Mouse (Mus musculus) megakaryocyte, embryonic 14.5 days (primary cell): ENCODE measurements at regions not wholly inside any gene's neighbourhood (a gene's known extent, or its start where the extent isn't known, plus 50 kb on each side); places are given as distances from the start of the nearest gene placed in this dataset.

Experiments used
- H3K27me3 ChIP-seq: replicated peaks from 2 replicates; pipeline ENCODE3; 2012; ENCODE audit warnings: inconsistent platforms
- H3K36me3 ChIP-seq: replicated peaks from 2 replicates; pipeline ENCODE3; 2012; ENCODE audit warnings: low read length, inconsistent platforms, mixed read lengths
- H3K4me1 ChIP-seq: 2 replicates; pipeline ENCODE4 v1.6.1; 2012; ENCODE audit warnings: inconsistent platforms
- H3K4me3 ChIP-seq: replicated peaks from 2 replicates; pipeline ENCODE3; 2012; ENCODE audit warnings: moderate library complexity, mild to moderate bottlenecking, inconsistent platforms
- H3K9me3 ChIP-seq: 2 replicates; pipeline ENCODE4 v1.6.1; 2012; ENCODE audit warnings: inconsistent platforms
- FLI1 ChIP-seq: IDR thresholded peaks from 2 replicates; pipeline ENCODE4 v1.6.1; 2012; ENCODE audit warnings: low read length, inconsistent platforms, mixed read lengths
- GATA1 ChIP-seq: IDR thresholded peaks from 3 replicates; pipeline ENCODE4 v1.6.1; 2012; ENCODE audit warnings: mixed read lengths, low read length, inconsistent platforms, borderline replicate concordance

DNA sequence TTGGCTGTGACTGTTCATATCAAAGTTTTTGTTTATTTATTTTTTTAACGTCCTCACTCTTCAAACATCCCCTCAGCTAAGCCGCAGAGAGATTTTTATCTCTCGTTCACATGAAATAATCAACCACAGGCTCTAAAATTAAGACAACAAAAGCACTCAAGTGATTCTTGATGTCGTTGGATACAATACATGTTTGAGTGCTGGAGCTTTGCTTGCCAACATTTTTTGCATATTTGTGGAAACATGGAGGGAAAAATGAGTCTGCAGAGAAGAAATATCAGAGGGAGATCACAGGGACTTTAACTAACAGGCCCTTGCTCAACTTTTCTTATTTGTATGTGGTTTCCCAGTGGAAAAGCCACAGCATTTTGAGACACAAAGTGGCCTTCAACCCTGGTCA lies 338.0 kb upstream of the Mgmt start:
- TF ChIP-seq FLI1 (no peak), GATA1 (no peak)
- no peaks in the 10 kb centered on the region for H3K36me3 ChIP-seq
- no peaks in the 10 kb centered on the region for H3K27me3 ChIP-seq
- H3K9me3 ChIP-seq = no peaks in the 10 kb centered on the region
- no peaks in the 10 kb centered on the region for H3K4me1 ChIP-seq
- no peak overlapping the region for H3K4me3 ChIP-seq

DNA sequence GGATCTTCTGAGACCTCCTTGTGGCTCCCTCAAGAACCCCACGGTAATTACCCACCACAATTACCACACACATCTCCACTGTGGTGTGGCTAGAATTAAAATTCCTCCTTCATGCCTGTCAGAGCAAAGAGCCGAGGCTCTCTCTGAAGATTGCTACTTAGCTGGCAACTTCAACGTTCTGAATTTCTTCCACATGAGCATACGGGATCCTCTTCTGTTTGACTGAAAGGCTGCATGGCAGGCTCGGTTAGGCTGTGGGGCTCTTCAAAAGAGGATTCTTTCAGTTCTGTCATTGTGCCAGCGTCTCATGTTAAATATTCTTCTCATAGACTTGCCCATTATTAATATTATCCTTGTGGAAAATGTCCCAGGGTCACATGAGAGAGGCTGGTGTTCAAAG lies 334.9 kb upstream of the Mgmt start:
- TF ChIP-seq FLI1 (no peak), GATA1 (no peak)
- H3K4me1 ChIP-seq = no peaks in the 10 kb centered on the region
- no peaks in the 10 kb centered on the region for H3K27me3 ChIP-seq

DNA sequence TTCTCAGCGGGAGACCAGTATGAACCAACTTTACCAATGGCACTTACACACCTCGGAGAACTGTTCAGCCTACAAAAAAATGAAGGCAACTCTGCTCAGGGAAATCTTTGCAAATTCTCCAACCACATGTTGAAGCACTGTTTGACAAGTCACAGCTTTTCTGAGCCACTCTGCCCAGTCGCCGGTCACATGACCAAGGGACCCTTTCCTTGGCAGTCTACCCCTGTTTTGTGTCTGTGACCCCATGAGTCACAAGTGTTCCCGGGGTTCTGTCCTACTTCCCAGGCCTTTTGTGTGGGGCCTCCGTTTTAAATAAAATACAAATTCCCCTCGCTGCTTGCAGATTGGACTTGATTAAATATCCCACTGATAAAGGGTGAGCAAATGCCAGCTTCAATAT lies 323.5 kb upstream of the Mgmt start:
- TF ChIP-seq FLI1 = no peak
- TF ChIP-seq GATA1 = no peak
- Histone ChIP-seq H3K27me3 (no peaks in the 10 kb centered on the region), H3K4me3 (no peak overlapping the region), H3K9me3 (peaks cover 20% of the 10 kb centered on the region; the same call in 1 of the 2 replicates), H3K4me1 (no peaks in the 10 kb centered on the region), H3K36me3 (no peaks in the 10 kb centered on the region)

More for the DNA sequence above, 334.9 kb upstream of the Mgmt start:
- H3K4me3 ChIP-seq = no peak overlapping the region
- no peaks in the 10 kb centered on the region for H3K36me3 ChIP-seq
- peaks cover 15% of the 10 kb centered on the region for H3K9me3 ChIP-seq

DNA sequence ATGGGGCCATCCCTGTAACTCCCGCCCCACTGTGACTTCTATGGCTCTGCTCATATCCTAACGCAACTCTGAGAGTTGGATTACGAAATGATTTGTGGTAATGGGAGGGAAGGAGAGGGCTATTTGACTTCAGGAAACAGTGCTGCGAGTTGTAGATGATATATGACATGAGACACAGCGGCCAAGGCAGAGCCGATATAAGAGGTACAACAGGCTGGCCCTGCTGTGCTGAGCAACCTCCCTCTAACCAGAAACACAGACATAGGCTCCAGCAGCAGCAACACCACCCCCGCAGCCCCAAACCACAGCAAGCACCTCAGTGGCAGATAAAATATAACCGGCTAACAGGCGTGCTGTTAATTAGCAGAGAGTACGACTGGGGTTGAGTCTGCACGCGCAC lies 312.5 kb upstream of the Mgmt start:
- H3K27me3 ChIP-seq = peaks cover 25% of the 10 kb centered on the region
- no peaks in the 10 kb centered on the region for H3K4me1 ChIP-seq
- TF ChIP-seq FLI1 (no peak), GATA1 (no peak)
- H3K36me3 ChIP-seq = no peaks in the 10 kb centered on the region
- H3K9me3 ChIP-seq = no peaks in the 10 kb centered on the region
- no peak overlapping the region for H3K4me3 ChIP-seq

DNA sequence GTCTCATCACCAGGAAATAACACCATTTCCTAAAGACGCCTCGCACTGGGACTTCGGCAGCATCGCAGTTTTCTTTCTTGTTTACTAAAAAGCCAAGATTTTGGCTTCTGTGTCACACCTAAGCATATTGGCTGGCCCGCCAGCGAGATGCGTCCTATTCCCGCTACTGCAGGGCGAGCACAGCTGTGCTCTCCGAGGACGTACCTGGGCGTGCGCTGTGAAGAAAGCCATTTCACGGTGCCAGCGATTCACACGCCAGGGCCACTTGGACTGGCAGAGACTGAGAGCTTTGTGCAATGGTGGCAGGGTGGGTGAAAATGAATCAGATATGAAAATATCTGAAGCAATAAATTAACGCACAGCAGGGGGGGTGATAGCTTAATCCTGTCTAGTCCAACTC lies 310.1 kb upstream of the Mgmt start:
- Histone ChIP-seq H3K4me3 (no peak overlapping the region), H3K9me3 (no peaks in the 10 kb centered on the region), H3K36me3 (no peaks in the 10 kb centered on the region), H3K4me1 (no peaks in the 10 kb centered on the region), H3K27me3 (peaks cover 25% of the 10 kb centered on the region)
- TF ChIP-seq GATA1 = no peak
- TF ChIP-seq FLI1 = no peak

DNA sequence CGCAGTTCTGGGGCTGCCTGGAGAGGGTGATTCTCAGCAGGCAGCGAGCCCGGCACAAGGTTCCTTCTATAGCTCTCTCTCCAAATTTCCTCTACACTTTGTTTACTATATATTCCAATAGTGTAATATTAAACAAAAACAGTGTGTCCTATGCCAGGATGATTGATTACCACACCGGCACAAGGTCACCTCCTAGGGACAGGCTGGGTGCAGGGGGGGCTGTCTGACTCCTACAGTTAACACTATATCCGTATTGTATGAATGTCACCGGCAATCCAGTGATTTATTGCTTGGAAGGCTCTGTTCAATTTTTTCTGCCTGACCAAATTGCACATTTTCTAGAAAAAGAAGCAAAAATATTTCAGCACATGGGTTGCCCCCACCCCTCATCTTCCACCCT lies 305.9 kb upstream of the Mgmt start:
- H3K27me3 ChIP-seq = peaks cover 13% of the 10 kb centered on the region
- TF ChIP-seq GATA1 (no peak), FLI1 (no peak)
- no peaks in the 10 kb centered on the region for H3K36me3 ChIP-seq
- no peaks in the 10 kb centered on the region for H3K4me1 ChIP-seq
- H3K9me3 ChIP-seq = peaks cover 7% of the 10 kb centered on the region; the same call in 1 of the 2 replicates
- no peak overlapping the region for H3K4me3 ChIP-seq

DNA sequence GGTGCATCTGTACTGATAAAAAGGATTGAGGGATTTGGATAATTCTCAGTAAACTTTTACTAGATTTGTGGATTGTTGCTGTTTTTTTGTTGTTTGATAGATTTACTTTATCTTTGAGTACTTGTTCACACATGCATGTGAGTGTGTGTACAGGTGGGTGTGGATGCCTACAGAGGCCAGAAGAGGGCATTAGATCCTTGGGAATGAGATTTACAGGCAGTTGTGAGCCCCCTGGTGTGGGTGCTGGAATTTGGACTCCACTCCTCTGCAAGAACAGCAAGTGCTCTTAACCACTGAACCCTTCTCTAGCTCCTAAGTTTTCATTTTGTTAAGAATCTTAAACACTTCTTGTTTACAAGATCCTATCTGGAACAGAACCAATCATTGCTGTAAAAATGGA lies 303.5 kb upstream of the Mgmt start:
- no peak for TF ChIP-seq FLI1
- no peak for TF ChIP-seq GATA1
- H3K27me3 ChIP-seq = peaks cover 1% of the 10 kb centered on the region

DNA sequence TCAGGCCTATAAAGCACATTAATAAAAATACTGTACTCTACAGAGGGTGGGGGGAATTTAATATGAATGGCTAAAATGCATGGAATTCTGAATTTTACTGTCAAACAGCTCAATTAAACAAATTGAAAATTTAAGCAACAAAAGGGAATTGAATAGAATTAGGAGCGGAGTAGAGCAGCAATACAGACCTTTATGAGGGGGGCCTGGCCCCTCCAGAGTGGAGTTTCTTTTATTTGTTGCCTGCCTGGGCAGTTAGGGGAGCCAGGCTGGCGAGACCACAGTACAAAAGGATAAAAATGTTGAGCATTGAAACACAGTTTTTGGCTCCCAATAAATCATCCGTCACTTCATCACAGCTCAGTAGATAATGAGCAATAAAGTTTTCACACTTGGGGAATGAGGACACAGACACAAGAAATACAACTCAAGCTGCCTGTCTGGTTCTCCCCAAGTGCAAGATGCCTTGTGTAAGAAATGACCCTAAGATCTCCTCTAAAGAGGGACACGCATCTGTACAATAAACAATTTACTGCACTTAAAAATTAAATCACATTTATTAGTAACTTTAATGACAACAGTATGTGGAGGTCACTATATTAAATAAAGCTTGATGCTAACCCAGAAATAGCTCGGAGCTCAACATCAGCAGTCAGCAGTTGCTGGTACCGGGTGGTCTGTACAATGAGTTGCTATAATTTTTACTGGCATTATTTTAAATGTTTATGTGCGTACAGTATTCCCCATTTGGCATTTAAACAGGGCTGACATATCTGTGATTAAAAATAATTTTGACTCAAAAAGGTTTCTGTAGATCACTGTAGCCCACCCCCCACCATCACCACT lies 286.9 kb upstream of the Mgmt start:
- Histone ChIP-seq H3K36me3 (no peaks in the 10 kb centered on the region), H3K4me1 (no peaks in the 10 kb centered on the region), H3K27me3 (no peaks in the 10 kb centered on the region), H3K9me3 (peaks cover 3% of the 10 kb centered on the region; the same call in 1 of the 2 replicates), H3K4me3 (no peak overlapping the region)
- TF ChIP-seq GATA1 (no peak), FLI1 (no peak)

More for the DNA sequence above, 303.5 kb upstream of the Mgmt start:
- H3K4me3 ChIP-seq = no peak overlapping the region
- no peaks in the 10 kb centered on the region for H3K4me1 ChIP-seq
- H3K36me3 ChIP-seq = no peaks in the 10 kb centered on the region
- peaks cover 7% of the 10 kb centered on the region; the same call in 1 of the 2 replicates for H3K9me3 ChIP-seq

DNA sequence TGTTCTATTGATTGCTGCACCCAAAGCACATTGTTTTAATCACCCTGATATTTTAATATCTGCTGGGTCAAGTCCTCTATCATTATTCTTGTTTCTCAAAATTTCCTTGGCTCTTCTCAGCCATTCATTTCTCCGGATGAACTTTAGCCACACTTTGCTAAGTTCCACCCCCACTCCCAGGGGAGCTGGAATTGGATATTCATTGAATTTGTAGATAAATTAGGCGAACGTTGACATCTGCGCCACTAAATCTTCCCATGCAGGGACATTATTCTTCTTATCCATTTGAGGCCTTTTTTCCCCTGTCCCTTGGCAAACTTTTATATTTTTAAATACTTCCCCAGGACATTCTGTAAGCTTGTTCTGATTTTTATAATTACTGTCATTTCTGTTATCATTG lies 280.9 kb upstream of the Mgmt start:
- Histone ChIP-seq H3K4me3 (no peak overlapping the region), H3K9me3 (no peaks in the 10 kb centered on the region; the same call in 1 of the 2 replicates), H3K4me1 (no peaks in the 10 kb centered on the region), H3K27me3 (no peaks in the 10 kb centered on the region), H3K36me3 (no peaks in the 10 kb centered on the region)
- TF ChIP-seq FLI1 = no peak
- TF ChIP-seq GATA1 = no peak

DNA sequence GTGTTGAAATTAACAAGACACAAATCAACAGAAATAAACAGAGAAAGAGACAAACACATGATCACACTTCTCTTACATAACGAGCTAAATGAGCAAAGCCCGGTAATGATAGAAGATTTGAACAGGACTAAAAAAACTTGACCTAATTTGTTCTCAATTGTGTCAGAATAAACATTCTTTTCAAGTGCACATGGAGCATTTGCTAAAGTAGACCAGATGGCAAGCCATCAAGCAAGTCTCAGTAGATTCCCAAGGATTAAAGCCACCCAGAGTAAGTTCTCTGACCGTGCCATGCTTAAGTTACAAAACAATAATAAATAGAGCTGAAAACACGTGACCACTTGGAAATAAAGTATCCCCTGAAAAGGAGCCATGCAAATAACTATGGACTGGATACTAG lies 269.9 kb upstream of the Mgmt start:
- TF ChIP-seq GATA1 (no peak), FLI1 (no peak)
- no peaks in the 10 kb centered on the region for H3K27me3 ChIP-seq
- no peaks in the 10 kb centered on the region for H3K36me3 ChIP-seq
- H3K9me3 ChIP-seq = peaks cover 14% of the 10 kb centered on the region
- no peaks in the 10 kb centered on the region for H3K4me1 ChIP-seq
- H3K4me3 ChIP-seq = no peak overlapping the region
